Mouse (Mus musculus): ENCODE data around the gene Vars. TPM values are rescaled to one million over a fixed set of nuclear protein-coding genes. Genes with fewer than 3 reads are reported as not detected.
"Not testable (repeated sequence)": the region's sequence is repeated elsewhere in the genome, so short reads cannot be mapped to it uniquely, and the experiment has no call there.

Gene Vars
- total RNA-seq, 1 experiment from 2014 or later: 210 TPM

DNA sequence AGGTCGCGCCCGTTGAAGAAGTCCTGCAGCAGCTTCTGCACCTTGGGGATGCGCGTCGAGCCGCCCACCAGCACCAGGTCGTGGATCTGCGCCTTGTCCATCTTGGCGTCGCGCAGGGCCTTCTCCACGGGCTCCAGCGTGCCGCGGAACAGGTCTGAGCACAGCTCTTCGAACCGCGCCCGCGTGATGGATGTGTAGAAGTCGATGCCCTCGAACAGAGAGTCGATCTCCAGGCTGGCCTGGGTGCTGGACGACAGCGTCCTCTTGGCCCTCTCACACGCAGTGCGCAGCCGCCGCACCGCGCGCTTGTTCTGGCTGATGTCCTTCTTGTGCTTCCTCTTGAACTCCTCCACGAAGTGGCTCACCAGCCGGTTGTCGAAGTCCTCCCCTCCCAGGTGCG lies 29.9 kb upstream of the Vars start:
- not testable (repeated sequence) for ATAC-seq (replicated peaks; ENCODE audit: low read depth, poor library complexity, severe bottlenecking)

DNA sequence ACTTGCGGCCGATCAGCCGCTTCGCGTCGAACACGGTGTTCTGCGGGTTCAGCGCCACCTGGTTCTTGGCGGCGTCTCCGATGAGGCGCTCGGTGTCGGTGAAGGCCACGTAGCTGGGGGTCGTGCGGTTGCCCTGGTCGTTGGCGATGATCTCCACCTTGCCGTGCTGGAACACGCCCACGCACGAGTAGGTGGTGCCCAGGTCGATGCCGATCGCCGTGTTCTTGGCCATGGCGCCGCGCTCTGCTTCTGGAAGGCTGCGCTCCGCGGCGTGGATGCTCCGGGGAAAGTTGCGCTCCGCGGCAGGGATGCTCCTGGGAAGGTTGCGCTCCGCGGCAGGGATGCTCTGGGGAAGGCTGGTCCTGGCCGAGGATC lies 29.1 kb upstream of the Vars start:
- ATAC-seq (replicated peaks; ENCODE audit: low read depth, poor library complexity, severe bottlenecking): peak; percentile 3; the same call in 1 of the 2 replicates

DNA sequence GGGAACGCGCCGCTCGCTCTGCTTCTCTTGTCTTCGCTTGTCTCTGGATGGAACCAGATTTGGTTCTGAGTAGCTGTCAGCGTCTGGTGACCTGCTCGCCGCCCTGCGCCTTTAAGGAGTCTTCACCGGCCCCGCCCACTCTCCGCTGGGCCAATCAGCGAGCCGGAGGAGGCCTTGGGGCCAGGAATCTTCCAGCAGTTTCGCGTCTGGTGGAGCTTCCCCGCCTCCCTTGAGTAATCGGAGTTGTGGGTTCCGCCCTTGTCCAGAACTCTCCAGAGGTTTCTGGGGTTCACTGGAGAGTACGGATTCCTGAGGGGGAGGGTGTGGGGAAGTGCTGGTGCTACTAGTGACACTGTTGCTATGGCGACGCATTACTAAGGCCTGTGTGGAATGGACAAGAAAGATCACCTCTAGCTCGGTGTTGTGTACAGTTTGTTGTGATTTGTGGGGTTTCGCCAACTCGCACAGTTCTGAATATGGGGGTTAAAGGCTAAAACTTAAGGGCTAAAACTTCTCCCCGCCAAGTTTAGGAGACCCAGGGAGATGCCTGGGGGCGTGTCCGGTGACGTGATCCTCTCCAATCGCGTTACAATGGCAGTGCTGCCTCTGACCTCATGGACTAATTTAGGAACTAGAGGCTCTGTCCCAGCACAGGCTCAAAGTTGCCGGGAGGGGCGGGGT lies 28.6 kb upstream of the Vars start, which contains the start of the genes Hspa1a and Hspa1l:
Hspa1a (minus strand) TSS at position 88 of the 681 bp plus-strand sequence.
Hspa1l (plus strand) TSS at position 635 of the 681 bp plus-strand sequence.
- ATAC-seq (replicated peaks; ENCODE audit: low read depth, poor library complexity, severe bottlenecking): peak; percentile 89

DNA sequence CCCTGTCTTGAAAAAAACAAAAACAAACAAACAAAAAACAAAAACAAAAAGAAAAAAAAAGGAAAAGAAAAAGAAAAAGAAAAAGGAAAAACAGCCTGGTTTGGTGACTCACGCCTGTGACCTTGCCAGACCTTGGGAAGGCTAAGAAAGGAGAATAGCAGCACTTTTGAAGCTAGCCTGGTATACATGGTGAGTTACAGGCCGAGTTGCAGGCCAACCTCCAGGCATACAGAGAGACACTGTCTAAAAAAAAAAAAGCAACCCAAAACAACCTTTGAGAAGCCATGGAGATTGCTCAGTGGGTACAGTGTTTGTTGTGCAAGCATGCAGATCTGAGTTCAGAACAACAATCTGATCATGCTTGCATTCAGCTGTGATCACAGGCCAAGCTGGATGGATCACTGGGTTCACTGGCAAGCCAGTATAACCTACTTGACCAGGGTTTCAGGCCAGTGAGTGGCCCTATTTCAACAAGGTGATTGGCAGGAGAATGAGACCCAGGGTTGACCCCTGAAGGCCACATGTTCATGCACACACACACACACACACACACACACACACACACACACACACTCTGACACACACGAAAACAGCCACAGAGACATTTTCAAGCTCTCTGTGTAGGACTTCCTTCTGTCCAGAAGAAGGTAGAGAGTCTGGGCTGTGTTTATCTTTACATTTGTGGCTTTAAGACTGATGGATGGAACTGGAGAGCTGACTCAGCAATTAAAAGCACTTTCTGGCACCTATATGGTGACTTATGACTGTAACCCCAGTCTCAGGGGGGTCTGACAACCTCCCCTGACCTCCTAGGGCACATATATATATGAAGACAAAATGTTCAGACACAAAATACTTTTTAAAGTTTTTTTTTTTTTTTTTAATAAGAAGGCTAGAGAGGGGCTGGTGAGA lies 24.9 kb upstream of the Vars start:
- no peak for ATAC-seq (replicated peaks; ENCODE audit: low read depth, poor library complexity, severe bottlenecking)

DNA sequence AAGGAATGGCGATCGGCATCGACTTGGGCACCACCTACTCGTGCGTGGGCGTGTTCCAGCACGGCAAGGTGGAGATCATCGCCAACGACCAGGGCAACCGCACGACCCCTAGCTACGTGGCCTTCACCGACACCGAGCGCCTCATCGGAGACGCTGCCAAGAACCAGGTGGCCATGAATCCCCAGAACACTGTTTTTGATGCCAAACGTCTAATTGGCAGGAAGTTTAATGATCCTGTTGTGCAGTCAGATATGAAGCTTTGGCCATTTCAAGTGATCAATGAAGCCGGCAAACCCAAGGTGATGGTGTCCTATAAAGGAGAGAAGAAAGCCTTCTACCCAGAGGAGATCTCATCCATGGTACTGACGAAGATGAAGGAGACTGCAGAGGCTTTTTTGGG lies 23.8 kb upstream of the Vars start:
- ATAC-seq (replicated peaks; ENCODE audit: low read depth, poor library complexity, severe bottlenecking): no peak

DNA sequence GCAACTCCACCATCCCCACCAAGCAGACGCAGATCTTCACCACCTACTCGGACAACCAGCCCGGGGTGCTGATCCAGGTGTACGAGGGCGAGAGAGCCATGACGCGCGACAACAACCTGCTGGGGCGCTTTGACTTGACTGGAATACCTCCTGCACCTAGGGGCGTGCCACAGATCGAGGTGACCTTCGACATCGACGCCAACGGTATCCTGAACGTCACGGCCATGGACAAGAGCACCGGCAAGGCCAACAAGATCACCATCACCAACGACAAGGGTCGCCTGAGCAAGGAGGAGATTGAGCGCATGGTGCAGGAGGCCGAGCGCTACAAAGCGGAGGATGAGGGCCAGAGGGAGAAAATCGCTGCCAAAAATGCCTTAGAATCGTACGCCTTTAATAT lies 22.5 kb upstream of the Vars start:
- ATAC-seq (replicated peaks; ENCODE audit: low read depth, poor library complexity, severe bottlenecking): no peak

DNA sequence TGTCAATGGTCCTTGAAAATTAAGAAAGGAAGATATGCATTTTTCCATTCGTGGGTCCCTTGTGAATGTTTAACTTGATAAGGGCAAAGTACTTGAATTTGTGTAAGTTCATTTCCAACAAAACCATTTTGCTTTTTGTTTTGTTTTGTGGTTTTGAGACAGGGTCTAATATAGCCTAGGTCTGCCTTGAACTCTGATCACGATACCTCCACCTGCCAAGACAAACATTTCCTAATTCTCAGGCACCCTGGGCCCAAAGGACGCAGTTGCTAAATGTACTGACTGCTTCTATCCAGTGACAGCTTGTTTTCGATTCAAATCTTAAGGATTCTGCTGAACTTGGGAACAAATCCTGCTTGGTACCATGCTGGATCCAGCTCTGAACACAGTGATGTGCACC lies 21.2 kb upstream of the Vars start:
- no peak for ATAC-seq (replicated peaks; ENCODE audit: low read depth, poor library complexity, severe bottlenecking)

DNA sequence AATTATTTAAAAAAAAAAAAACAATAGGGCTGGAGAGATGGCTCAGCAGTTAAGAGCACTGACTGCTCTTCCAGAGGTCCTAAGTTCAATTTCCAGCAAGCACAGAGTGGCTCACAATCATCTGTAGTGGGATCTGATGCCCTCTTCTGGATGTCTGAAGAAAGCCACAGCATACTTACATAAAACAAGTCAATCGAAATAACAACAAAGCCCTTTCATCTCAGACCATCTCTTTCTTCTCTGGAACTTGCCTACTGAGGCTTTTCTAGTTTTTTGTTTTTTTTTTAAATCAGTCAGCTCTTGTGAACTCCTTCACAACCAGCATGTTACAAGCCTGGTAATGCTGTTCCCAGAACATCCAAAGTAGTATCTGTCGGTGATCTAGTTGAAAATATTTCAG lies 20.1 kb upstream of the Vars start:
- ATAC-seq (replicated peaks; ENCODE audit: low read depth, poor library complexity, severe bottlenecking): no peak

DNA sequence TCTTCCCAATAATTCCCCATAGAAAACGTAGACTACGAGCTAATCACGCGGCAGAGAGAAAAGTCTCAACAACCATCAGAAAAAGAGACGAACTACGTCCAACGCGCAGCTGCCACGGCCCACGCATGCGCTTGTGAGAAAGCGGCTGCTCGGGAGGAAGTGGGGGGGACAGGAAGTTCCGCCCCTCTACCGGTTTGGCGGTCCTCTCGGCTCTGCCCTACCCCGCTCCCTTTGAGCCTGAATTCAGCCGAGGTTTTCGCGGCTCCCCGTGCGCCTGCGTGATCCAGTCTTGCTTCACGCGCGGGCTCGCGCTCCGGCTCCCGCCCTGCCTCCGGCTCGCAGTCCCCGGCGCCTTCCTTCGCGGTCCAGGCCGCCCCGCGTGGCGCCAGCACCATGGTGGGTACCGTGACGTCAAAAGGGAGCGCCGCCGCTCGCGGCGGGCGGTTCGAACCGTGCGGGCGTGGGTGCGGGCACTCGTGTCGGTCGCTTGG lies 19.1 kb upstream of the Vars start, which contains the start of gene Lsm2:
Lsm2 (plus strand) TSS at position 173 of the 491 bp plus-strand sequence.
- ATAC-seq (replicated peaks; ENCODE audit: low read depth, poor library complexity, severe bottlenecking): peak; percentile 81

DNA sequence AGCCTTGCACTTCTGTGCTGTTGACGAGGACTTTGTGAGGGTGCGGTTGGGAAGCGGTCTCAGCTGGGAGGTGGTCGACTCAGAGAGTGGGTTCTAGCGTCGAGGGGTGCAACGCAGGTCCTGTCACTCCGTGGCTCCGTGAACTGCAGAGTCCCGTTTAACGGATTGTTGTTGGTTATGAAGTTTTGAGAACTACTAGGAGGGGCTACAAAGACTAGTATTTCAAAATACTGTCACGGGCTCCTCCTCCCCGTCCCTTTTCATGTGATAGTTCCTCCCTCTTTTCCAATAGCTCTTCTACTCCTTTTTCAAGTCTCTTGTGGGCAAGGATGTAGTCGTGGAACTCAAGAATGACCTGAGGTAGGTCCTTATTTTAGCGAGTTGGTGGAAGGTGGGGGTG lies 18.5 kb upstream of the Vars start:
- ATAC-seq (replicated peaks; ENCODE audit: low read depth, poor library complexity, severe bottlenecking): peak; percentile 31

DNA sequence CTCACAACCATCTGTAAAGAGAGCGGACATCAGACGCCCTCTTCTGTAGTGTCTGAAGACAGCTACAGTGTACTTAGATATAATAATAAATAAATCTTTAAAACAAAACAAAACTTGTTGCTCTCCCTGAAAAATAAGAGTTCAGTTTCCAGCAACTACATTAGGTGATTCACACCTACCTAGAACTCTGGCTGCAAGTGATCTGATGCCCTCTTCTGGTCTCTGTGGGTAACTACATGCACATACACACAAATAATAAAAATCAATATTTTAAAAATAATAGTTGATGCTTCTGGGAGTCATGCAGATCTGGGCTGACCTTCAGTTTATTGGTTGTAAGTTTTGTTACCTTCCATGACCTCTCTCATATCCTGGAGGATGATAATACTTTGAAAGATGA lies 16.6 kb upstream of the Vars start:
- ATAC-seq (replicated peaks; ENCODE audit: low read depth, poor library complexity, severe bottlenecking): peak; percentile 41; the same call in 1 of the 2 replicates

DNA sequence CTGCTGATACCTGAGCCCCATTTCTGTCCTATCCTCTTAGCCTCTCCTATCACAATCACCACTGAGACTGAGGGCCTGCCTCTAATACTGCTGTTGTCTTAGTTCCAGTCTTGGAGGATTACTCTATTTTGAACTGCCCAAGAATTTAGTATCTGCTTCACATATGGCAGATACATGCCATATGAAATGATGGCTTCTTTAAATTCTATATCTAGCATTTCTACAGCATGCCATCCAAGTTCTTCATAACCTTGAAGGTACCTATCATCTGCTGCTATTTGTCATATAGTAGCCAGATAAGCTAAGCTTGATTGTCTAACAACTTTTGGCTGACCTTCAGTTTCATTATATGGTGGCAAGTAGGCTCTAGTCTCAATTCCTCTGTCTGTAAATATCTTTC lies 6.0 kb upstream of the Vars start:
- ATAC-seq (replicated peaks; ENCODE audit: low read depth, poor library complexity, severe bottlenecking): no peak

DNA sequence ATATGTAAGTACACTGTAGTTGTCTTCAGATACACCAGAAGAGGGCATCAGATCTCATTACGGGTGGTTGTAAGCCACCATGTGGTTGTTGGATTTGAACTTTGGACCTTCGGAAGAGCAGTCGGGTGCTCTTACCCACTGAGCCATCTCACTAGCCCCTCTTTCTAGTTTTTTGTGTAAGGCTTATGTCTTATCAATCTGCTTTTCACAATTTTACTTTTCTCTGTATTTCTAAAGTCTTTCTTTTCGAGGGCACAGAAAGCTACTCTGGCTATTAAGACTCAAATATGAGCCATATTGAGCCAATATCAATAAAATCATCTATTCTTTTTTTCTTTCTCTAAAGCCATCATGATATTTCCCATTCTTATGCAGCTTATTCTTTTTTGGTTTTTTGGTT lies 5.6 kb upstream of the Vars start:
- not testable (repeated sequence) for ATAC-seq (replicated peaks; ENCODE audit: low read depth, poor library complexity, severe bottlenecking)

DNA sequence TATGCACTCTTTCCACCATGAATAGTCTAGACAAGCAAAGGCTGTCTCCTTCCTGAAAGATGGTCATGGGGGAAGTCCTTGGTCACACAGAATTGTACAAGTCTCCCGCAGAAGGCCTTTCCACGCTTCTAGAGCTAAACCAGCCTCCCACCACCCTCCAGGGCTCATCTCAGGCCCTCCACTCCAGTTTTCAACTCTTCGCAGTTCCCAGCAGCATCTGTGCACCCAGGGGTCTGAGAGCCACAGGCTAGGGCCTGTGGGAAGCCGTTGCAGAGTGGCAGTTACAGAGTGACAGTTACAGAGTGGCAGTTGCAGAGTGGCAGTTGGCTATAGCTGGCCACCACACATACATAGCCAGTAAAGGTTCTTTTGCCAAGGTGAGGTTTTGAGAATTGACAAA lies 4.9 kb upstream of the Vars start:
- ATAC-seq (replicated peaks; ENCODE audit: low read depth, poor library complexity, severe bottlenecking): not testable (repeated sequence)

DNA sequence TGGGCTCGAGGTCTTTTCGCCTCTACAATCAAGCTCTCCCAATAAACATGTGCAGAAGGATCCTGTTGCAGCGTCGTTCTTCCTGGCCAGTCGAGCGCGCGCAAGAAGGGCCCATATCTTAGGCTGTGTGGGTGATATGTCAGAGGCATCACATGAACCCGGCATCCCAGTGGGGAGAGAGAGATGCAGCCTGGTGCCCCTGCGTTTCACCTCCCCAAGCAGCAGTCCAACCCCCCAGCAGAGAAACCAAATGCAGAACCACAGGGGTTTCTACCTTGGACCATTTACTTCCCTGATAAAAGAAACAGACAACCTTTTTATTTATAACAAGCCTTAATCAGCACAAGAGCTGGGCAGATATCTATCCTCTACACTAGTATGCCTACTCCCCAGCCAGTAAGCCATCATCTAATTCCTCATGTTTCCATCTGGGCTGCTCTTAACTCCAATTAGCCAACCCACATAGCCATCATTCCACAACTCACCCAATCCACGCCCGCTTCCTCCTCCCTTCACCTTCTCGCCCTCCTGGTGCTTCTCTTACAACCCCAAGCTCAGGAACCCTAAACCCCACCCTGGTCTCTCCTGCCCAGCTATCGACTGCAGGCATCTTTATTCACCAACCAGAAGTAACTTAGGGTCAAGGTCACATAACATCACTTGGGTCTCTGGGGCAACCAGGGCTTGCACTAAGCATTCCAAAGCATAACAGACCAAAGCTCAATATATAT lies 4.2 kb upstream of the Vars start:
- ATAC-seq (replicated peaks; ENCODE audit: low read depth, poor library complexity, severe bottlenecking): no peak

DNA sequence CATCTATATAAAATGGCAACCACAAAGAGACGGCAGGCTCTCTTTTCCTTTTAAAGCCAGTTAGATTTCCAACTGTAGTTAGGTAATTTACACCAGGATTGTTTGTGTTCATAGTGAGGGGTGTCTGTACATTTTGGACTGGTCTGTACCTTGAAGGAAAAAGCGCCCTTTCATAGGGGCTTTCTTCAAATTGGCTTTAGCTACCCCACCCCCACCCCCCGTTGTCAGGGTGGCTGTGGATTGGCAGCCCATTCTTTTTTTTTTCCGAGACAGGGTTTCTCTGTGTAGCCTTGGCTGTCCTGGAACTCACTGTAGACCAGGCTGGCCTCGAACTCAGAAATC lies 3.7 kb upstream of the Vars start:
- no peak for ATAC-seq (replicated peaks; ENCODE audit: low read depth, poor library complexity, severe bottlenecking)

DNA sequence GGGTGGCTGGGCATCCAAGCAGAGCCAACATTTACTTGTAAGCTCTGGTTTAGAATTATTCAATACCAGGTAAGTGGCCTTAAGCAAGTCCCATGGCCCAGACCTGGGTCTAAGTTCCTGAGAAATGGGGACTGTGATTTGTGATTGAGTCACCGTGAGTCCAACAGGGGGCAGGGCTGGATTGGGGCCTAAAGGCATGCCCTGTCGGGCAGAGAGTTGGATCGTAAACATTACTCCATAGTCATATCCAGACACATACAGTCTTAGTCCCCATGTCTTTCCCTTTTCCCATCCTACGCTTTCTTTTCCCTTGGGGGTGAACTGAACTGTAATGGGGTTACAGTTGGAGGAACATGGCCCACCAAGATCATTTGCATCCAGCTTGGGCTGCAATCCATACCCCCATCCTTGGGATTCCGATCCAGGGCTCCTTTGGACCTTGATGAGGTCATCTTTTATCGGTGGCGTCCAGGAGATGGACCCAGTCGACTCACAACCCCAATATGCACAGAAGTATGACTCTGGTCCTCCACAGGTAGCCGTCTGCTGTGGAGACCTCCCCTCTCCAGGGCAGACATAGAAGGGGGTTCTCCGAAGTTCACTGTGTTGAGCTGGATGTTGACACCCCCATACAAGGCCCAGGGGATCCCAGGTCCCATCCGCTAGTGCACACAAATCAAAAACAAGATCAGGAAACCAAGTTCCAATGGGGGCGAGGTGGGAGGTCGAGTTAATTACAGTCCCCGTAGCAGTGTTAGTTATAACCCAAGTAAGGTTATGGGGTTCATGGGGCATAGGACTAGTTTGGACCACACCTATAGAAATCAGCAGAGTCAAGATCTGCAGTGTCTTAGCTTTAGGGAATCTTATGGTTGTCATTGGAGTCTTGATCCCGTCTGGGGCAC lies 2.0 kb upstream of the Vars start:
- ATAC-seq (replicated peaks; ENCODE audit: low read depth, poor library complexity, severe bottlenecking): no peak

DNA sequence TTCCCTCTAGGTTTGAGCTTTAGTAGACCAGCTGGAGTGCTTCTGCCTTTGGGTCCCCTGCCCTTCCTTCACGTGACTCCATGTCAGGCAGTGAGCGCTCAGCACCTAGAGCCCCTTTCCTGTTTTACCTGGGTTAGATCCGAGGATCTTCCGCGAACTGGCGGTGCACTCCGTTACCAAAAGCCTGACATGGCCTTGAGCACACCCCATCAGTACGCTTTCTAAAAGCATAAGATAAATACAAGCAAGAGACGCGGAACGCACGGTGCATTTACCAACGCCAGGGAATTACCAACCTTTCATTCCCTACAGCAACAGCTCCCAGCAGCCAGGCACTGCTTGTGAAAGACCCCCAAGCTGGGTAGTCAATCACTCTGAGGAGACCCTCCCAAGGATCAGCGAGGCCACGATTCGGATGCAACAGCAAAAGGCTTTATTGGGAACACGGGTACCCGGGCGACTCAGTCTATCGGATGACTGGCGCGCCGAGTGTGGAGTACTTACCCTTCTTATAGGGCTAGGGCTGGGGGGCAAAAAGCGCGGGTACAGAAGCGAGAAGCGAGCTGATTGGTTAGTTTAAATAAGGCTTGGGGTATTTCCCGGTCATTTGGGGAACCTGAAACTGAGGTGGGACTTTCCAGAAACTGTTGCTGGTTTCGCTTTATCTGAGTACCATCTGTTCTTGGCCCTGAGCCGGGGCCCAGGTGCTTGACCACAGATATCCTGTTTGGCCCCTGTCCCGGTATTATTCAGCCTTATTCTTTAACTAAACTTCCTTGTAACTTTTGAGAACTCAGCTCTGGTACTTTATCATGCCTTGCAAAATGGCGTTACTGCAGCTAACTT lies 693 bp upstream of the Vars start:
- peak; percentile 23 for ATAC-seq (replicated peaks; ENCODE audit: low read depth, poor library complexity, severe bottlenecking)
